Mouse (Mus musculus) heart, adult 2 months (tissue): ENCODE data around the gene Cabcoco1. TPM values are rescaled to one million over a fixed set of nuclear protein-coding genes. Genes with fewer than 3 reads are reported as not detected.

Source experiments
- DNase-seq, 2 experiments: peaks; one replicate each; pipeline ENCODE4 v3.0.0; 2021
- H3K27ac ChIP-seq: fragments of 200-600 bp; 2 replicates; pipeline ENCODE4 v1.8.1; 2022
- H3K27me3 ChIP-seq: fragments of 200-500 bp; 2 replicates; pipeline ENCODE4 v1.6.1; 2012; ENCODE audit warnings: mild to moderate bottlenecking, low read length, inconsistent platforms, mixed read lengths; ENCODE audit not compliant: control insufficient read depth, insufficient read depth
- H3K36me3 ChIP-seq: fragments of 200-500 bp; 2 replicates; pipeline ENCODE4 v1.6.1; 2012; ENCODE audit warnings: low read length, inconsistent platforms; ENCODE audit not compliant: control insufficient read depth, insufficient read depth
- H3K4me1 ChIP-seq: fragments of 200-500 bp; 2 replicates; pipeline ENCODE4 v1.6.1; 2011; ENCODE audit warnings: low read length; ENCODE audit not compliant: control insufficient read depth, insufficient read depth
- H3K4me3 ChIP-seq: fragments of 200-600 bp; 2 replicates; pipeline ENCODE4 v1.8.1; 2022
- H3K79me2 ChIP-seq: fragments of 200-500 bp; replicated peaks from 2 replicates; pipeline ENCODE4 v1.6.1; 2012; ENCODE audit warnings: mild to moderate bottlenecking, inconsistent platforms, low read length, moderate library complexity, mixed read lengths; ENCODE audit not compliant: control insufficient read depth, insufficient read depth
- H3K9ac ChIP-seq: fragments of 200-500 bp; 2 replicates; pipeline ENCODE4 v1.6.1; 2012; ENCODE audit warnings: low read depth, mild to moderate bottlenecking, control low read depth, inconsistent platforms, low read length, mixed read lengths
- CTCF ChIP-seq: fragments of 200-600 bp; IDR thresholded peaks from 2 replicates; pipeline ENCODE4 v1.8.1; 2022; ENCODE audit warnings: antibody characterized with exemption, mild to moderate bottlenecking, moderate library complexity
- EP300 ChIP-seq: fragments of 200-500 bp; IDR thresholded peaks from 2 replicates; pipeline ENCODE4 v1.6.1; 2011; ENCODE audit warnings: low read depth, low read length, control low read depth; ENCODE audit not compliant: insufficient read depth
- POLR2A ChIP-seq: fragments of 200-500 bp; IDR thresholded peaks from 2 replicates; pipeline ENCODE4 v1.6.1; 2011; ENCODE audit warnings: mild to moderate bottlenecking, low read depth, low read length, control low read depth; ENCODE audit not compliant: insufficient read depth
- WGBS: fragments of 180-500 bp; shearing (Covaris S2); methylation state at CpG from one replicate; pipeline ENCODE4 v1.1.7; 2018; 5-methylcytosine and 5-hydroxymethylcytosine counted together
- intact Hi-C: fragments of 180-260 bp; cut with DNase I; formaldehyde crosslinking; loops from one replicate; pipeline ENCODE4 v1.15.1; 2025
- polyA plus RNA-seq: library from polyadenylated mRNA; depleted of rRNA; stranded (reverse); fragments of >200 nt; gene quantifications from 2 replicates; pipeline ENCODE4 v1.2.3, GENCODE M21; 2012
- total RNA-seq, 2 experiments: library from RNA; stranded (reverse); gene quantifications; 2 replicates each; pipeline ENCODE4 v1.2.3; 2021

The Cabcoco1 gene
- total and polyA plus RNA-seq, 3 experiments = 8.6 to 23.0 (median 18.0) TPM

- no peak overlapping the region for H3K4me3 ChIP-seq
- H3K9ac ChIP-seq = no peak overlapping the region
- no peak for DNase-seq
- peaks cover 10% of the 10 kb centered on the region for H3K36me3 ChIP-seq
- peaks cover 4% of the 10 kb centered on the region for H3K4me1 ChIP-seq
- WGBS = 13% methylated on average over 15 of the region's 15 CpGs
- TF ChIP-seq CTCF = peak; percentile 26; the same call in 1 of the 2 replicates
- TF ChIP-seq POLR2A = no peak
- no peaks in the 10 kb centered on the region for H3K27me3 ChIP-seq
- intact Hi-C loops = no loop called here
- H3K79me2 ChIP-seq = no peaks in the 10 kb centered on the region
- H3K27ac ChIP-seq = peak overlapping the region; percentile 58
Measured at GRCm38 (mm10) chr10:68445876-68446796, 95.6 kb downstream of the Cabcoco1 start.

GRCm38 (mm10) chr10:68445244-68445811 is 96.4 kb downstream of the Cabcoco1 start:
- H3K4me3 ChIP-seq = no peak overlapping the region
- DNase-seq = no peak
- peaks cover 4% of the 10 kb centered on the region for H3K4me1 ChIP-seq
- H3K27ac ChIP-seq = peak overlapping the region; percentile 58
- H3K79me2 ChIP-seq = no peaks in the 10 kb centered on the region
- 71% methylated on average over 8 of the region's 8 CpGs for WGBS
- no peak overlapping the region for H3K9ac ChIP-seq
- H3K27me3 ChIP-seq = no peaks in the 10 kb centered on the region
- peaks cover 10% of the 10 kb centered on the region for H3K36me3 ChIP-seq
- TF ChIP-seq POLR2A (no peak), CTCF (no peak), EP300 (no peak)
- intact Hi-C loops = no loop called here

- H3K27ac ChIP-seq = no peak overlapping the region
- intact Hi-C loops = loop anchor here (5.0 kb wide), 1 partner anchor 92 kb away; no protein-coding TSS in a partner anchor
- H3K9ac ChIP-seq = no peak overlapping the region
- no peak for DNase-seq
- TF ChIP-seq POLR2A = no peak
- peaks cover 4% of the 10 kb centered on the region for H3K4me1 ChIP-seq
- peaks cover 10% of the 10 kb centered on the region for H3K36me3 ChIP-seq
- H3K4me3 ChIP-seq = no peak overlapping the region
- 76% methylated on average over 14 of the region's 14 CpGs for WGBS
- H3K27me3 ChIP-seq = no peaks in the 10 kb centered on the region
- no peaks in the 10 kb centered on the region for H3K79me2 ChIP-seq
Measured at GRCm38 (mm10) chr10:68444361-68445114, 97.2 kb downstream of the Cabcoco1 start.

GRCm38 (mm10) chr10:68443132-68443531 is 98.6 kb downstream of the Cabcoco1 start:
- Histone ChIP-seq H3K36me3 (peaks cover 10% of the 10 kb centered on the region), H3K9ac (no peak overlapping the region), H3K4me1 (peaks cover 4% of the 10 kb centered on the region), H3K27me3 (no peaks in the 10 kb centered on the region), H3K79me2 (no peaks in the 10 kb centered on the region), H3K27ac (no peak overlapping the region), H3K4me3 (no peak overlapping the region)
- 10% methylated on average over 7 of the region's 7 CpGs for WGBS
- intact Hi-C loops = loop anchor here (5.0 kb wide), 1 partner anchor 91 kb away; no protein-coding TSS in a partner anchor
- TF ChIP-seq CTCF (no peak), EP300 (no peak), POLR2A (no peak)
- DNase-seq = peak in 1 of 2 experiments; percentile 20

- no peak for TF ChIP-seq EP300
- TF ChIP-seq POLR2A = no peak
- TF ChIP-seq CTCF = no peak
- Histone ChIP-seq H3K36me3 (peaks cover 10% of the 10 kb centered on the region), H3K27me3 (no peaks in the 10 kb centered on the region), H3K79me2 (no peaks in the 10 kb centered on the region), H3K4me1 (peaks cover 4% of the 10 kb centered on the region), H3K27ac (no peak overlapping the region), H3K4me3 (no peak overlapping the region), H3K9ac (no peak overlapping the region)
- intact Hi-C loops = loop anchor here (5.0 kb wide), 1 partner anchor 90 kb away; no protein-coding TSS in a partner anchor
- 39% methylated on average over 3 of the region's 3 CpGs for WGBS
- DNase-seq = no peak
Measured at GRCm38 (mm10) chr10:68442713-68443112, 99.0 kb downstream of the Cabcoco1 start.
